Mouse (Mus musculus) liver, embryonic 14.5 days (tissue): ENCODE data around the gene Hcn4. TPM values are rescaled to one million over a fixed set of nuclear protein-coding genes. Genes with fewer than 3 reads are reported as not detected.

Experiments
- ATAC-seq: fragments of 200-750 bp; cut with Nextera tagmentation; 2 replicates; pipeline ENCODE4 v1.8.0; 2017; ENCODE audit warnings: moderate number of reproducible peaks, mild to moderate bottlenecking, moderate library complexity; ENCODE audit not compliant: insufficient read depth
- DNase-seq, 3 experiments: peaks; one replicate each; pipeline ENCODE4 v3.0.0-alpha.2; 2012 to 2013; ENCODE audit warnings: low read depth in 3 of 3, low spot score in 3 of 3
- H3K27ac ChIP-seq: fragments of 300-500 bp; sonication (generic); 2 replicates; pipeline ENCODE4 v1.5.1; 2014; ENCODE audit warnings: moderate library complexity, mild to moderate bottlenecking, control low read depth, inconsistent platforms
- H3K27me3 ChIP-seq: fragments of 300-500 bp; sonication (generic); 2 replicates; pipeline ENCODE4 v1.6.1; 2014; ENCODE audit warnings: mild to moderate bottlenecking, low read length, moderate library complexity; ENCODE audit not compliant: control insufficient read depth, insufficient read depth
- H3K36me3 ChIP-seq: fragments of 300-500 bp; sonication (generic); replicated peaks from 2 replicates; pipeline ENCODE4 v1.6.1; 2014; ENCODE audit warnings: low read depth; ENCODE audit not compliant: control insufficient read depth, insufficient read depth
- H3K4me1 ChIP-seq, 2 experiments: fragments of 200-500 bp in 1 of 2; fragments of 300-500 bp in 1 of 2; sonication (generic) in 1 of 2; replicated peaks; 2 replicates each; pipeline ENCODE4 v1.6.1; 2012 to 2014; ENCODE audit warnings: antibody characterized with exemption in 1 of 2, inconsistent platforms in 1 of 2, low read length in 1 of 2; ENCODE audit not compliant: control insufficient read depth in 2 of 2, insufficient read depth in 2 of 2
- H3K4me2 ChIP-seq: fragments of 300-500 bp; sonication (generic); 2 replicates; pipeline ENCODE4 v1.6.1; 2014; ENCODE audit warnings: low read depth, mild to moderate bottlenecking, control low read depth, moderate library complexity
- H3K4me3 ChIP-seq, 2 experiments: fragments of 200-500 bp in 1 of 2; fragments of 300-500 bp in 1 of 2; sonication (generic) in 1 of 2; 2 replicates each; pipeline ENCODE4 v1.5.1; 2012 to 2014; ENCODE audit warnings: low read depth in 2 of 2, low read length in 2 of 2, mild to moderate bottlenecking in 2 of 2, control low read depth in 1 of 2, inconsistent platforms in 1 of 2, moderate library complexity in 1 of 2; ENCODE audit not compliant: insufficient read depth in 1 of 2
- H3K9ac ChIP-seq: fragments of 300-500 bp; sonication (generic); replicated peaks from 2 replicates; pipeline ENCODE4 v1.6.1; 2014; ENCODE audit warnings: mild to moderate bottlenecking, control low read depth, moderate library complexity
- H3K9me3 ChIP-seq: fragments of 300-500 bp; sonication (generic); 2 replicates; pipeline ENCODE4 v1.6.1; 2016; ENCODE audit warnings: low read length, mixed read lengths; ENCODE audit not compliant: control insufficient read depth
- CTCF ChIP-seq: IDR thresholded peaks from 2 replicates; pipeline ENCODE4 v1.5.1; 2016; ENCODE audit warnings: antibody characterized with exemption, low read depth, control low read depth
- EP300 ChIP-seq: IDR thresholded peaks from 2 replicates; pipeline ENCODE4 v1.6.1; 2016; ENCODE audit warnings: antibody characterized with exemption, low read depth
- WGBS: fragments of 180-500 bp; shearing (Covaris S2); extraction: QIAGEN DNeasy Blood & Tissue Kit; methylation state at CpG from one replicate; pipeline ENCODE4 v1.1.7; 2014; ENCODE audit not compliant: insufficient replicate concordance; 5-methylcytosine and 5-hydroxymethylcytosine counted together
- polyA plus RNA-seq, 2 experiments: library from polyadenylated mRNA; depleted of rRNA in 1 of 2; stranded (reverse) in 1 of 2; unstranded in 1 of 2; fragments of >200 nt; fragmentation: Nextera tagmentation in 1 of 2; extraction: Ambion mirVana in 1 of 2; gene quantifications; 2 replicates each; pipeline versions ENCODE4 v1.2.1 to v1.2.3; 2012 to 2014

Gene Hcn4
- polyA plus RNA-seq, 2 experiments = 0.02 TPM; not detected in 1

DNA sequence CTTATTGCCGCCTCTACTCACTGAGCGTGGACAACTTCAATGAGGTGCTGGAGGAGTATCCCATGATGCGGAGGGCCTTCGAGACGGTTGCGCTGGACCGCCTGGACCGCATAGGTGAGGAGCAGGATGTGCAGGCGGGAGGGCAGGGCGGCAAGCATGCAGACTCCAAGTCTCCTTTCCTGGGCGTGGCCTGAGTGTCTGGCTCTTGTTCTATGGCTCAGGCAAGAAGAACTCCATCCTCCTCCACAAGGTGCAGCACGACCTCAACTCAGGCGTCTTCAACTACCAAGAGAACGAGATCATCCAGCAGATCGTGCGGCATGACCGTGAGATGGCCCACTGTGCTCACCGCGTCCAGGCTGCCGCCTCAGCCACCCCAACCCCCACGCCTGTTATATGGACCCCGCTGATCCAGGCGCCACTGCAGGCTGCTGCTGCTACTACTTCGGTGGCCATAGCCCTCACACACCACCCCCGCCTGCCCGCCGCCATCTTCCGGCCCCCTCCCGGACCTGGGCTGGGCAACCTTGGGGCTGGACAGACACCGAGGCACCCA lies 35.9 kb downstream of the Hcn4 start:
- ATAC-seq (no peak), DNase-seq (no peak)
- Histone ChIP-seq H3K4me3 (no peak overlapping the region), H3K9ac (no peak overlapping the region), H3K9me3 (no peaks in the 10 kb centered on the region), H3K4me2 (no peak overlapping the region), H3K27me3 (no peaks in the 10 kb centered on the region; the same call in 1 of the 2 replicates), H3K36me3 (no peaks in the 10 kb centered on the region), H3K27ac (no peak overlapping the region), H3K4me1 (no peaks in the 10 kb centered on the region)
- TF ChIP-seq EP300 = no peak
- TF ChIP-seq CTCF = no peak
- WGBS = 23% methylated on average over 30 of the region's 30 CpGs

DNA sequence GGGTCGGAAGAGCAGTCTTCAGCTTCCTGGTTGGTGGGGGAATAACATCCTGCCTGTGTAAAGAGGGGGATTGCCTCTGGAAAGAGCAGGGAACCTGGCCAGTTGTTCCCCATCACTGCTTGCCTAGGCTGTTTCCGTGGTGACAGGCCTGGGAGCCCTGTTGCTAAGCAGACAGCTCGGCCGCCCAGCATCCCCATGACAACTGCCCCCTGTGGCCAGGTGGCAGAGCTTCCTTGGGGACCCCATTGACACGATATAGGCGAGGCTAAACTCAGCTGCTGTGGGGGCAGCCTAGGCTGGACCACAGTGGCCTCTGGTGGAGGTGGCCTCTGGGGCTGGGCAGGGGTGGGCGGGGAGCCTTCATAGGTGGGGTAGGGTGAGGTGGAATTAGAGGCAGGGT lies 40.6 kb downstream of the Hcn4 start:
- H3K9ac ChIP-seq = no peak overlapping the region
- H3K27me3 ChIP-seq = no peaks in the 10 kb centered on the region; the same call in 1 of the 2 replicates
- no peaks in the 10 kb centered on the region for H3K4me1 ChIP-seq
- no peak overlapping the region for H3K4me2 ChIP-seq
- DNase-seq (no peak), ATAC-seq (no peak)
- H3K27ac ChIP-seq = no peak overlapping the region
- 38% methylated on average over 7 of the region's 7 CpGs for WGBS
- no peaks in the 10 kb centered on the region for H3K9me3 ChIP-seq
- TF ChIP-seq EP300 (no peak), CTCF (no peak)
- H3K4me3 ChIP-seq = no peak overlapping the region
- no peaks in the 10 kb centered on the region for H3K36me3 ChIP-seq

DNA sequence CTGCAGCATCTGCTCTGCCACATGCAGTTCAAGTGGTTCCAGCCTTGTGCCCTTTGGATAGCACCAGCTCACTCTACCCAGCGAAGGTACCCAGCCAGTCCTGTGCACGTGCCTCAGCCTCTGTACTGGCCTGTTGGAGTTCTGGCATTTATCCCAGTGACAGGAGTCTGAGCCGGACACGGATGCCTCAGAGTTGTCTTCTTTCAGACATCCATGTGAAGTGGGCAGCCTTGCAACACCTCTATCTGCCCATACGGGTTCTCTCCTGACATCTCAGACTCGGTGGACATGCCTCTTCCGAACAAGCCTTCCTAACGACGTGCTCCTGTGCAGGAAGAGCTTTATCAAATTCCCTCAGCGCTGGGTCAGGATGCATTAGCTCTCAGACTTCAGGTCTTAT lies 47.9 kb downstream of the Hcn4 start:
- Histone ChIP-seq H3K36me3 (no peaks in the 10 kb centered on the region), H3K9me3 (no peaks in the 10 kb centered on the region), H3K27me3 (no peaks in the 10 kb centered on the region), H3K9ac (no peak overlapping the region), H3K4me1 (no peaks in the 10 kb centered on the region), H3K4me2 (no peak overlapping the region), H3K27ac (no peak overlapping the region), H3K4me3 (no peak overlapping the region)
- TF ChIP-seq EP300 = no peak
- no peak for TF ChIP-seq CTCF
- WGBS = 49% methylated on average over 10 of the region's 10 CpGs
- DNase-seq (no peak), ATAC-seq (no peak)

DNA sequence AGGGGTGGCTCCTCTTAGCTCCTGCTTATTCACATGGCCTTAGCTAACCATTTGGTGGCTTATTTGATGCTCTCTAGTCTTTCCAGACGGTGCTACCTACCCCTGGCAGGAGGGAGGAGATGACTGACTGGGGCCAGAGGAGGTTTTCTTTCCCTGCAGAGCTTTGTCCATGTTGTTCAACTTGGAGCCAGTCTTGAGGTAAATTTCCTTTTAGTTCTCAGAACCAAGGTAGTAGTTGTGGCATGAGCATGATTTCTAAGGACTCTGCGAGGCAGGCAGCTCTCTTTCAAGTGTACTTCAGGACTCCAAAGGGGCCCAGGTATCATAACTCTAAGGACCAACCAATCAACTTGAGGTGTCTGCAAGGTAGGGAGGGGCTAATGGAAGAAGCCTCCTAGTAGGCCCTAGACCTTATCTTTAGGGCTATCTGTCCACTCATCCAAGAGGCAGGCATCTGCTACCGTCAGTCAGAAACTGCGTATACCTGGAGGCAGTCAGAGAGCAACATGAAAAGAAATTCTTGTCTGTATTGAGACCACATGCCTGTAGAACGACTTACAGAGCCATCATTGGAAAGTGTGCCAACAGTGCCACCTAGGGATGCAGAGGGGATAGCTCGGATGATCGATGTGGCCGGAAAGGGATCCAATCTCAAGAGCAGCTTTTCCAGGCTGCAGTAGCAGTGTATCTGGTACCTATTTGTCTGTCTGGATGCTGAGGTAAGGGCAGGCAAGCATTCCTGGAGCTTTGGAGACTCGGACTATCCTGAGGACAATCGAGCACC lies 50.5 kb downstream of the Hcn4 start:
- H3K4me1 ChIP-seq = no peaks in the 10 kb centered on the region
- ATAC-seq (no peak), DNase-seq (peak; percentile 3 to 12 (median 9))
- no peak overlapping the region for H3K4me2 ChIP-seq
- H3K9me3 ChIP-seq = no peaks in the 10 kb centered on the region
- H3K36me3 ChIP-seq = no peaks in the 10 kb centered on the region
- H3K4me3 ChIP-seq = no peak overlapping the region
- WGBS = 22% methylated on average over 10 of the region's 10 CpGs
- H3K27ac ChIP-seq = no peak overlapping the region
- no peaks in the 10 kb centered on the region for H3K27me3 ChIP-seq
- H3K9ac ChIP-seq = no peak overlapping the region
- TF ChIP-seq EP300 (no peak), CTCF (peak; percentile 79)

DNA sequence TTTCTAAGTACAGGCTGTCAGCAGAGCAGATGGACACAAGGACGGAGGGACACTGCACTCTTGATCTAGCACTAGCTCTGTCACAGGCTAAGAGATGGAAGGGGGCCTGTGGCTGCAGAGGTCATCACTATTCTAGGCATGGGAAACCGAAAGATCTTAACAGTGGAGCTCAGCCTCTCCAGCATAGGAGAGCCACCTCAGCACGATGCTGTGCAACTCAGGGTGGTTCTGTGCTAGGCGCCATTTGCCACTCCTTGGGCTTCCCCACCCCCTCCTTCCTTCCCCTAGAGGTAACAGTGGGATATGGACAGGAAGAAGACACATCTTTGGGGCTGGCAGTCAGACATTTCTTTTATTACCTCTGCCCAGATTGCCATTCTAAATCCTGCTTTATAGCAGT lies 51.1 kb downstream of the Hcn4 start:
- 60% methylated on average over 4 of the region's 4 CpGs for WGBS
- no peak overlapping the region for H3K9ac ChIP-seq
- ATAC-seq (no peak), DNase-seq (no peak)
- TF ChIP-seq CTCF (no peak), EP300 (no peak)
- no peak overlapping the region for H3K27ac ChIP-seq
- H3K4me3 ChIP-seq = no peak overlapping the region
- no peak overlapping the region for H3K4me2 ChIP-seq
- no peaks in the 10 kb centered on the region for H3K9me3 ChIP-seq
- H3K27me3 ChIP-seq = no peaks in the 10 kb centered on the region
- no peaks in the 10 kb centered on the region for H3K4me1 ChIP-seq
- no peaks in the 10 kb centered on the region for H3K36me3 ChIP-seq
